Mouse (Mus musculus): ENCODE results near the gene Eps15.

- no peak for TF ChIP-seq FLI1 (IDR thresholded peaks at IDR 0.05; ENCODE audit: low read length)
- no peak for TF ChIP-seq GATA1 (IDR thresholded peaks at IDR 0.05; ENCODE audit: borderline replicate concordance, low read length)
These were observed 24.7 kb upstream of the Eps15 start for GRCm38 (mm10) chr4:109255321-109255720.
